Mouse (Mus musculus): Measurements from ENCODE around the gene Mta2. TPM values are rescaled to one million over a fixed set of nuclear protein-coding genes. Genes with fewer than 3 reads are reported as not detected.

Gene Mta2
- total and polyA plus RNA-seq, 2 experiments from 2014 or later, result 64.3 to 77.9 TPM

DNA sequence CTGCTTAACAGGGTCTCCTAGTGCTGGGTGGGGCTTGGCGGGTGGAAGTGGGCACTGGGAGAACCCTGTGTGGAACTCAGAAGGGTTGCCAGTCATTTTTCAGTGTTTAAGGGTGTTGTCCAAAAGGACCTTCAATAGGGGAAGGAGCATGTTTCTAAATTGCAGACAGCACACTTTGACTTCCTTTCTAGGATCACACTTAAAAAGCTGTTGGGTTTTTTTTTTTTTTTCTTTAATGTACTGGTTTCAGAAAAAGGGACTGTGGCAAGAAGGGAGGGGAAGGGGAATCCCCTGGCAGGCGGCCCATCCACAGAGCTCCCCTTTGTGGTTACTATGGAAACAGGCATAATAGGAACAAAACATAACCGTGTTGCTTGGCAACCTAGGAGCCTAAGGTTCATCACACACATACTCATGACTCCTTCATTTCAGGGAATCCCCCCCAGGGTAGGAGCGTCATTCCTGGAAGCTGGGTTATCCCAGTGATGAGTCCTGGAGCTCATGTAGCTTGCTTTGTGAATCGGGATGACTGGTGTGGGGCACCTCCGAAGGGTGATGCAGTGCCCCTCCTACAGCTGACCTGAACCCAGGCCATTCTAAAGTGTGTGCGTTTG, 42.7 kb downstream of the Mta2 start:
- Histone ChIP-seq H3K27ac (ENCODE audit: low read depth, low read length) (0 out of 2 replicates have a peak overlapping the region, but pooled peaks have one; percentile 57), H3K36me3 (ENCODE audit: insufficient read depth, low read length) (peaks cover 13% of the 10 kb centered on the region; the same call in 1 of the 2 replicates), H3K9me3 (ENCODE audit: low read length) (no peaks in the 10 kb centered on the region), H3K4me1 (ENCODE audit: insufficient read depth, low read length) (peaks cover 13% of the 10 kb centered on the region), H3K9ac (replicated peaks; ENCODE audit: low read length, poor library complexity, severe bottlenecking) (no peak overlapping the region), H3K4me2 (ENCODE audit: low read depth, low read length, poor library complexity, severe bottlenecking) (peak overlapping the region; percentile 36), H3K4me3 (ENCODE audit: low read depth, low read length) (no peak overlapping the region), H3K27me3 (ENCODE audit: insufficient read depth, low read length) (peaks cover 17% of the 10 kb centered on the region)
- DNase-seq (ENCODE audit: low spot score) (peak; percentile 89), ATAC-seq (ENCODE audit: low FRiP score) (peak; percentile 67)
- TF ChIP-seq CTCF (IDR thresholded peaks at IDR 0.05), result no peak
- 3% methylated on average over 7 of the region's 7 CpGs for WGBS

DNA sequence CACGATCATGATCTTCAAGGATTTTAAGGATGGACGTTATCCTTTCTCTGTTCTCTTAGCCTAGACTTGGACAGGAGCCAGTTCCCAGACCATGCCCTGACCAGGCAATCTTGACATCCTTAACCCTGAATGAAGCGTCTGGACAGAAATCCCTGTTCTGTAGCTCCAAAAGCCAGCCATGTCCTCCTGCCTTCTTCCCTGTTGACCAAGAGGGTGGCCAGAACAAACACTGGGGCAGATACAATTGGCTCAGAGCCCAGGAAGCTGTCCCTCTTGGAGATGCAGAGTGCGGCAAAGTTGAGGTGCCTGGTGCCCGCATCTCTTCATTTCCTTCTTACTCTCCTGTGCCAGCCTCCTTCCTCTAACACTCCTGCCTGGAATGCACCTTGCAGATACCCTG, 44.2 kb downstream of the Mta2 start:
- ATAC-seq (ENCODE audit: low FRiP score) (no peak), DNase-seq (ENCODE audit: low spot score) (no peak)
- no peak for TF ChIP-seq CTCF (IDR thresholded peaks at IDR 0.05)
- Histone ChIP-seq H3K27ac (ENCODE audit: low read depth, low read length) (no peak overlapping the region), H3K4me1 (ENCODE audit: insufficient read depth, low read length) (peaks cover 16% of the 10 kb centered on the region), H3K9me3 (ENCODE audit: low read length) (no peaks in the 10 kb centered on the region), H3K4me2 (ENCODE audit: low read depth, low read length, poor library complexity, severe bottlenecking) (no peak overlapping the region), H3K4me3 (ENCODE audit: low read depth, low read length) (no peak overlapping the region), H3K36me3 (ENCODE audit: insufficient read depth, low read length) (peaks cover 2% of the 10 kb centered on the region; the same call in 1 of the 2 replicates), H3K9ac (replicated peaks; ENCODE audit: low read length, poor library complexity, severe bottlenecking) (no peak overlapping the region), H3K27me3 (ENCODE audit: insufficient read depth, low read length) (peaks cover 32% of the 10 kb centered on the region)
- WGBS, result 67% methylated on average over 5 of the region's 5 CpGs

DNA sequence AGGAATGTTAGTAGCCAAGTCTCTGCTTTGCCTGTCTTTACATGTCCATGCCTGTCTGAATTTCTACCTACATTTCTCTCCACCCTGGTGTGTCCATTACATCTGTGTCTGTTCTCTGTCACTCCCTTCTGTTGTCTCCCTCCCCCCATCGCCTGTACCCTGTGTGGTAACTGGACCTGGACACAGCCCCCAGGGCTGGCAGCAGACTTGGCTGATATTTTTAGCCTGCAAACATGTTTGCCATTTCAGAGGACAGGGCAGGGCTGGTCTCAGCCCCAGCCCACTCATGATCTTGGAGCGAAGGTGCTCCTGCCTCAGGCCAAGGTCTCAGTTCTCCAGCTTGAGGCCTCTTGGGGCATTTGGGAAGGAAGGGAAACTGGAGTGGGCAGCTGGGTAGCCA, 46.1 kb downstream of the Mta2 start:
- Histone ChIP-seq H3K4me3 (ENCODE audit: low read depth, low read length) (no peak overlapping the region), H3K9me3 (ENCODE audit: low read length) (no peaks in the 10 kb centered on the region), H3K36me3 (ENCODE audit: insufficient read depth, low read length) (no peaks in the 10 kb centered on the region), H3K4me1 (ENCODE audit: insufficient read depth, low read length) (peaks cover 16% of the 10 kb centered on the region), H3K9ac (replicated peaks; ENCODE audit: low read length, poor library complexity, severe bottlenecking) (no peak overlapping the region), H3K27me3 (ENCODE audit: insufficient read depth, low read length) (peaks cover 35% of the 10 kb centered on the region), H3K4me2 (ENCODE audit: low read depth, low read length, poor library complexity, severe bottlenecking) (no peak overlapping the region), H3K27ac (ENCODE audit: low read depth, low read length) (no peak overlapping the region)
- WGBS, result 62% methylated on average over 2 of the region's 2 CpGs
- TF ChIP-seq CTCF (IDR thresholded peaks at IDR 0.05), result no peak
- DNase-seq (ENCODE audit: low spot score) (no peak), ATAC-seq (ENCODE audit: low FRiP score) (no peak)

GRCm38 (mm10) chr19:8988346-8989065, 46.8 kb downstream of the Mta2 start:
- H3K9me3 ChIP-seq (ENCODE audit: low read length), result no peaks in the 10 kb centered on the region
- ATAC-seq (ENCODE audit: low FRiP score), result no peak
- H3K4me1 ChIP-seq (ENCODE audit: insufficient read depth, low read length), result peaks cover 16% of the 10 kb centered on the region
- peaks cover 35% of the 10 kb centered on the region for H3K27me3 ChIP-seq (ENCODE audit: insufficient read depth, low read length)
- no peak for DNase-seq (ENCODE audit: low spot score)
- H3K27ac ChIP-seq (ENCODE audit: low read depth, low read length), result no peak overlapping the region
- H3K4me3 ChIP-seq (ENCODE audit: low read depth, low read length), result peak overlapping the region; percentile 44
- 27% methylated on average over 15 of the region's 15 CpGs for WGBS
- H3K4me2 ChIP-seq (ENCODE audit: low read depth, low read length, poor library complexity, severe bottlenecking), result peak overlapping the region; percentile 75
- no peak for TF ChIP-seq CTCF (IDR thresholded peaks at IDR 0.05)
- H3K36me3 ChIP-seq (ENCODE audit: insufficient read depth, low read length), result no peaks in the 10 kb centered on the region
- no peak overlapping the region for H3K9ac ChIP-seq (replicated peaks; ENCODE audit: low read length, poor library complexity, severe bottlenecking)

DNA sequence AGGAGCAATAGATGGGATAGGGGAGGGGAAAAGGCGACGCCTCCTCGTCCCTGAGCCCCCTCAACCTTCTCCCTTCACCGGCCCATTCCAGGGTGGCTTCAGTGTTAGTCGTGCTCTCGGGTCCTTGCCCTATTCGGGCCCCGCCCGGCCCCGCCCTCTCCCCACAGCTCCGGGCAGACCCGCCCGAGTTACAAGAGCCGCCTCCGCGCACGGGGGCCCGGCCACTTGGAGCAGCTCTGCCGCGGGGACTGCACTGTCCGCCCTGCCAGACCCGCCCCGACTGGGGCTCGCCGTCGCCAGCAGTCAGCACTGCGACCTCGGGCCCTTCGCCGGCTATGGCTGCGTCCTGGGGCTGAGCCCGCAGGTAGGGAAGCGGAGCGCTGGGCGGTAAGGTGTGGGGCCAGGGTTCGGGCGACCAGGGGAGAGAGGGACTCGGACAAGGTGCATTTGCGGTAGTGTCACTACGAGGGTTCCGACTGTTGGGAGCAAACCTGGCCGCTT, 47.4 kb downstream of the Mta2 start, which contains the start of gene Ahnak:
Gene Ahnak, plus strand, starts transcription at position 219 of the 501 bp plus-strand sequence.
- DNase-seq (ENCODE audit: low spot score), result no peak
- H3K27ac ChIP-seq (ENCODE audit: low read depth, low read length), result no peak within 1 kb of the TSS

More for the DNA sequence above, 47.4 kb downstream of the Mta2 start, which contains the start of gene Ahnak:
- Histone ChIP-seq H3K36me3 (ENCODE audit: insufficient read depth, low read length) (no peaks in the 10 kb centered on the region), H3K9me3 (ENCODE audit: low read length) (no peaks in the 10 kb centered on the region), H3K4me2 (ENCODE audit: low read depth, low read length, poor library complexity, severe bottlenecking) (peak within 1 kb of the TSS; percentile 75), H3K4me1 (ENCODE audit: insufficient read depth, low read length) (peaks cover 16% of the 10 kb centered on the region), H3K4me3 (ENCODE audit: low read depth, low read length) (peak within 1 kb of the TSS; percentile 44), H3K9ac (replicated peaks; ENCODE audit: low read length, poor library complexity, severe bottlenecking) (peak within 1 kb of the TSS; percentile 48; the same call in 1 of the 2 replicates), H3K27me3 (ENCODE audit: insufficient read depth, low read length) (peaks cover 35% of the 10 kb centered on the region)
- no peak for TF ChIP-seq CTCF (IDR thresholded peaks at IDR 0.05)
- WGBS, result 1% methylated on average over 35 of the region's 42 CpGs
- peak; percentile 39; the same call in 1 of the 2 replicates for ATAC-seq (ENCODE audit: low FRiP score)
